Mouse (Mus musculus) layer of hippocampus, adult 18-20 months (tissue): ENCODE data around the gene Enox1. TPM values are rescaled to one million over a fixed set of nuclear protein-coding genes. Genes with fewer than 3 reads are reported as not detected.

Experiments
- DNase-seq, 2 experiments: peaks; one replicate each; pipeline ENCODE4 v3.0.0; 2022; ENCODE audit warnings: low spot score in 2 of 2
- total RNA-seq, 2 experiments: library from RNA; stranded (reverse); gene quantifications; 2 replicates each; pipeline ENCODE4 v1.2.3; 2021

Enox1 gene
- total RNA-seq, 2 experiments from 2014 or later, result 61.5 to 62.6 TPM

DNA sequence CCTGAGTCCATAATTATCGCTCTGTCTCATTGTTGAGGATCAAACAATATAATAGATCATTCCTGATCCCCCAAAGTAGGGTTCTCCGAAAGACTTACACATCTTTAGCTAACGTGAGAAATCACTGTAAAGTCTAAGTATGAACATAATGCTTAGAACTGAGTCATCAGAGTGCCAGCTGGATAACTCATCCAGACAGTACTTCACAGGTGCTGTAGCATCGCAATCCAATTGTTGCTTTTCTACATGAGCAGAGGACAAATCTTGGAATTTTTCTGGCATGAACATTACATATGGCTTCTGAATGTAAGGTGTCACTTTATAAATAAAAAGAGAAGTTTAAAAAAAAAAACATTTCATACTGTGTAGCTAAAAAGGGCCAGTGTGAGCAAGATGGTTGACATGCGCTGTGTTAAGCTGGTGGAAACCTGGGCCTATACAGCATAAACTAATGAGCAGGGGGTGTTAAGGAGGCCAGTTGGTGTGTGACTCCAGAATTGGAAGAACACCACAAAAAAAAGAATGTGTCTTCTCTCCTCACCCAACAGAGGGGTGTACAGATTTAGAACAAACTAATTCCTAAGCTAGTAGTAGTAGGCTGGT, 588.2 kb downstream of the Enox1 start:
- DNase-seq, result peak in 1 of 2 experiments; percentile 47

DNA sequence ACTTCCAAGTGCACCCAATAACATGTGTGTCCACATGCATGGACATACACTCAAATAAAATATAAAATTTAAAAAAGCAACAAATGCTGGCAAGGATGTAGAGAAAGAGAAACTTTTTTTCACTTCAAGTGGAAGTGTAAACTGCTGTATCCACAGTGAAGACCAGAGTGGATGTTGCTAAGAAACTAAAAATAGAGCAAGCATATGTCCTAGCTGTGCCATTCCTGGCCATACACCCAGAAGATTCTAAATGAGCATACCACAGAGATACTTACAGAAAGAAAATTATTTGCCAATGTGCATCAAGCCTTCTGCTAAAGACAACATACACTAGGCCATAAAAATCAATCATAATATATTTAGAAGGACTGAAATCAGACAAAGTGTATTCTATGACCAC, 592.4 kb downstream of the Enox1 start:
- DNase-seq, result no peak

Other genes starting within 250 kb of the Enox1 start
- gene Ccdc122, start 120.0 kb upstream of the Enox1 start, total RNA-seq, result 1 to 10 TPM; 1.5 to 2.0 TPM
- gene Lacc1, start 119.9 kb upstream of the Enox1 start, total RNA-seq, result 1 to 10 TPM; 4.6 to 4.8 TPM